Mouse (Mus musculus): ENCODE results near the gene Higd1b. TPM values are rescaled to one million over a fixed set of nuclear protein-coding genes. Genes with fewer than 3 reads are reported as not detected.

The Higd1b gene
- total RNA-seq, 4 experiments from 2014 or later = 1.4 to 2.6 (median 2.1) TPM

- no peak for DNase-seq
These were observed 3.0 kb downstream of the Higd1b start for GRCm38 (mm10) chr11:102838616-102839150.

- no peak for DNase-seq
These were observed 10.3 kb downstream of the Higd1b start for GRCm38 (mm10) chr11:102845926-102846325.

GRCm38 (mm10) chr11:102851883-102852282 lies 16.2 kb downstream of the Higd1b start:
- peak; percentile 67 for DNase-seq

GRCm38 (mm10) chr11:102853760-102854159 lies 18.1 kb downstream of the Higd1b start:
- DNase-seq = no peak

GRCm38 (mm10) chr11:102855941-102856340 lies 20.3 kb downstream of the Higd1b start:
- DNase-seq = no peak

- DNase-seq = no peak
These were observed 23.3 kb downstream of the Higd1b start for GRCm38 (mm10) chr11:102858951-102859350.

- no peak for DNase-seq
These were observed 24.3 kb downstream of the Higd1b start for GRCm38 (mm10) chr11:102859933-102860332.

- DNase-seq = no peak
These were observed 28.6 kb downstream of the Higd1b start for GRCm38 (mm10) chr11:102864272-102864671.

GRCm38 (mm10) chr11:102874801-102875334 lies 39.2 kb downstream of the Higd1b start:
- no peak for DNase-seq

- no peak for DNase-seq
These were observed 43.9 kb downstream of the Higd1b start for GRCm38 (mm10) chr11:102879558-102879957.

GRCm38 (mm10) chr11:102880585-102881313 lies 45.1 kb downstream of the Higd1b start, which contains the start of the genes Eftud2 and Ccdc103:
Gene Eftud2, minus strand, starts transcription at chr11:102880985.
Gene Ccdc103, plus strand, starts transcription at chr11:102881204.
- DNase-seq = peak; percentile 86

GRCm38 (mm10) chr11:102881314-102882198 lies 45.9 kb downstream of the Higd1b start:
- DNase-seq = no peak

GRCm38 (mm10) chr11:102884616-102885219 lies 49.1 kb downstream of the Higd1b start, which contains the start of gene Fam187a:
Gene Fam187a, plus strand, starts transcription at chr11:102885169.
- DNase-seq = no peak

GRCm38 (mm10) chr11:102887433-102887832 lies 51.8 kb downstream of the Higd1b start:
- DNase-seq = no peak

Other genes starting within 250 kb of the Higd1b start
- gene Fzd2, start 231.5 kb upstream of the Higd1b start, total RNA-seq (2022) = 1 to 10 TPM; 4.8 to 6.9 (median 5.7) TPM
- gene Meioc, start 172.1 kb upstream of the Higd1b start, total RNA-seq (2022) = not detected
- 10 to 100 TPM; 26.5 to 30.5 (median 29.6) TPM for gene Ccdc43, start 138.1 kb upstream of the Higd1b start, total RNA-seq (2022)
- gene Adam11, start 74.4 kb upstream of the Higd1b start, total RNA-seq (2022) = 10 to 100 TPM in 2 of 4 experiments, 1 to 10 TPM in 2; 2.0 to 13.0 (median 8.0) TPM
- 10 to 100 TPM; 12.9 to 22.5 (median 17.7) TPM for gene Gjc1, start 16.1 kb upstream of the Higd1b start, total RNA-seq (2022)
- 10 to 100 TPM; 62.2 to 95.9 (median 82.0) TPM for gene Eftud2, start 45.1 kb downstream of the Higd1b start, total RNA-seq (2022)
- 1 to 10 TPM in 1 of 4 experiments, under 1 TPM in 3; 0.59 to 1.5 (median 0.70) TPM for gene Ccdc103, start 45.4 kb downstream of the Higd1b start, total RNA-seq (2022)
- under 1 TPM in 2 of 4 experiments, not detected in 2; 0.19 to 0.22 TPM for gene Fam187a, start 49.3 kb downstream of the Higd1b start, total RNA-seq (2022)
- 1 to 10 TPM; 1.0 to 1.8 (median 1.8) TPM for gene Gfap, start 65.1 kb downstream of the Higd1b start, total RNA-seq (2022)
- 1 to 10 TPM in 1 of 4 experiments, under 1 TPM in 3; 0.74 to 1.5 (median 0.91) TPM for gene Kif18b, start 89.3 kb downstream of the Higd1b start, total RNA-seq (2022)
- gene C1ql1, start 110.8 kb downstream of the Higd1b start, total RNA-seq (2022) = 10 to 100 TPM; 62.1 to 91.9 (median 72.9) TPM
- 100 to 1,000 TPM; 102 to 113 (median 109) TPM for gene Nmt1, start 192.3 kb downstream of the Higd1b start, total RNA-seq (2022)
- gene Dcakd, start 192.5 kb downstream of the Higd1b start, total RNA-seq (2022) = 10 to 100 TPM; 64.3 to 89.6 (median 75.5) TPM